ENCODE assay signal across 32 mouse cellular contexts in genomic region chr2:162919926-162920325, GRCm38 (mm10). TPM values are rescaled to one million over a fixed set of nuclear protein-coding genes. Genes with fewer than 3 reads are reported as not detected.
A peak's percentile ranks its signal among the peaks of the same experiment; 100 is the strongest.
DNase-seq lines count a peak whose midpoint lies in the region; ATAC-seq lines count a peak whose summit lies in the region.
"Had no signal": no experiment of that assay in that cellular context is flagged by ENCODE, and none has a peak within 500 bp of the region (broad histone marks: within the 10 kb centered on the region; RNA-seq: fewer than 3 reads in every experiment).

No protein-coding gene starts in this region.

- ATAC-seq in neural tube, embryonic 13.5 days (ENCODE audit: low read depth) = no peak
- peak; percentile 77 for ATAC-seq in intestine, embryonic 16.5 days
- ATAC-seq: activated CD4-positive, CD25-positive, alpha-beta regulatory T cell, adult 4 months; forebrain, embryonic 13.5 days; forebrain, postnatal 0 days; hindbrain, postnatal 0 days; inflammation-experienced regulatory T-cells, adult 6 months had no signal

- peak; percentile 31 for DNase-seq in adrenal gland, adult 2 months
- no peak for DNase-seq in adrenal gland, adult 18-20 months (ENCODE audit: low spot score in 2 of 2)
- DNase-seq in neural tube, embryonic 10.5 days (ENCODE audit: extremely low spot score, low spot score) = no peak
- DNase-seq in cerebellum, postnatal 36 days = no peak
- DNase-seq in urinary bladder, adult 18-20 months (ENCODE audit: low spot score in 2 of 2) = no peak
- DNase-seq: adrenal gland, postnatal 10 days; adrenal gland, postnatal 36 days; B cell, adult 2 months; cerebellum, adult 18-20 months; cerebellum, adult 9-11 months; cerebellum, postnatal 25 days; embryo, embryonic 11 days; forebrain, postnatal 0 days; gastrocnemius, adult 2 months; gastrocnemius, postnatal 14 days; heart, adult 11 months; heart, postnatal 10 days; heart, postnatal 4 days; kidney, adult 18-20 months had no signal

- H3K27me3 ChIP-seq in neural tube, embryonic 13.5 days = peaks cover 27% of the 10 kb centered on the region
- H3K27me3 ChIP-seq in intestine, embryonic 16.5 days (replicated peaks; ENCODE audit: control insufficient read depth, insufficient read depth, low read length) = no peaks in the 10 kb centered on the region

- H3K9me3 ChIP-seq in neural tube, embryonic 13.5 days = no peaks in the 10 kb centered on the region
- no peaks in the 10 kb centered on the region for H3K9me3 ChIP-seq in intestine, embryonic 16.5 days (ENCODE audit: control insufficient read depth, low read length)
- H3K9me3 ChIP-seq: embryonic facial prominence, embryonic 10.5 days; embryonic facial prominence, embryonic 13.5 days; forebrain, embryonic 13.5 days; heart, embryonic 15.5 days had no signal

- peak overlapping the region; percentile 10; the same call in 1 of the 2 replicates for H3K9ac ChIP-seq in neural tube, embryonic 13.5 days
- H3K9ac ChIP-seq in intestine, embryonic 16.5 days (ENCODE audit: low read depth, low read length) = no peak overlapping the region
- H3K9ac ChIP-seq: embryonic facial prominence, embryonic 13.5 days; forebrain, embryonic 13.5 days; forebrain, postnatal 0 days; heart, embryonic 12.5 days; heart, embryonic 15.5 days; hindbrain, embryonic 14.5 days had no signal

- H3K4me3 ChIP-seq in neural tube, embryonic 13.5 days = no peak overlapping the region
- no peak overlapping the region for H3K4me3 ChIP-seq in intestine, embryonic 16.5 days (ENCODE audit: low read length)
- H3K4me3 ChIP-seq: embryonic facial prominence, embryonic 10.5 days; embryonic facial prominence, embryonic 13.5 days; erythroblast, embryonic 14.5 days; forebrain, embryonic 13.5 days; gastrocnemius, adult 2 months; heart, embryonic 12.5 days; heart, embryonic 15.5 days had no signal

- H3K4me2 ChIP-seq in neural tube, embryonic 13.5 days = no peak overlapping the region
- peak overlapping the region; percentile 12; the same call in 1 of the 2 replicates for H3K4me2 ChIP-seq in intestine, embryonic 16.5 days (ENCODE audit: low read depth, low read length)
- H3K4me2 ChIP-seq: embryonic facial prominence, embryonic 13.5 days; forebrain, embryonic 13.5 days; heart, embryonic 12.5 days; heart, embryonic 15.5 days; hindbrain, embryonic 14.5 days had no signal

- no peak overlapping the region for H3K27ac ChIP-seq in neural tube, embryonic 13.5 days (replicated peaks)
- H3K27ac ChIP-seq in intestine, embryonic 16.5 days (ENCODE audit: low read length) = peak overlapping the region; percentile 51
- H3K27ac ChIP-seq: embryonic facial prominence, embryonic 10.5 days; embryonic facial prominence, embryonic 13.5 days; forebrain, embryonic 13.5 days; gastrocnemius, adult 2 months; heart, embryonic 15.5 days; hindbrain, embryonic 14.5 days; hindbrain, postnatal 0 days had no signal

- no peaks in the 10 kb centered on the region for H3K36me3 ChIP-seq in neural tube, embryonic 13.5 days
- no peaks in the 10 kb centered on the region for H3K36me3 ChIP-seq in intestine, embryonic 16.5 days (ENCODE audit: control insufficient read depth, insufficient read depth, low read length)
- H3K36me3 ChIP-seq: embryonic facial prominence, embryonic 10.5 days; embryonic facial prominence, embryonic 13.5 days; heart, embryonic 12.5 days; heart, embryonic 15.5 days had no signal

- WGBS in neural tube, embryonic 13.5 days = 66% methylated on average over 5 of the region's 5 CpGs
- WGBS in intestine, embryonic 16.5 days = 40% methylated on average over 5 of the region's 5 CpGs

- H3K4me1 ChIP-seq in neural tube, embryonic 13.5 days (replicated peaks) = no peaks in the 10 kb centered on the region
- H3K4me1 ChIP-seq in intestine, embryonic 16.5 days (ENCODE audit: control insufficient read depth, insufficient read depth, low read length) = peaks cover 3% of the 10 kb centered on the region
- H3K4me1 ChIP-seq: forebrain, embryonic 13.5 days; heart, embryonic 12.5 days; heart, embryonic 15.5 days had no signal

RNA-seq across cellular contexts. Expression of gene Srsf6, which starts 11.4 kb away (rescaled TPM):
- total RNA-seq in adrenal gland, adult 2 months (2021) = 100 to 1,000 TPM; 151 to 216 TPM
- 398 and 460 TPM in 2 replicates for polyA plus RNA-seq in adrenal gland, adult 2 months (2012; rRNA removed)
- total RNA-seq in adrenal gland, adult 18-20 months (2021) = 100 to 1,000 TPM; 172 to 220 TPM
- polyA plus RNA-seq in neural tube, embryonic 13.5 days (2015; fragmentation: Nextera tagmentation; extraction: Ambion mirVana) = 167 and 187 TPM in 2 replicates
- polyA plus RNA-seq in intestine, embryonic 16.5 days (2015; fragmentation: Nextera tagmentation; extraction: Ambion mirVana) = 156 and 159 TPM in 2 replicates

RNA-seq across cellular contexts. Expression of gene L3mbtl1, which starts 23.3 kb away (rescaled TPM):
- under 1 TPM; 0.31 to 0.37 TPM for total RNA-seq in adrenal gland, adult 2 months (2021)
- 0.12 and 0.38 TPM in 2 replicates for polyA plus RNA-seq in adrenal gland, adult 2 months (2012; rRNA removed)
- under 1 TPM in 1 of 2 experiments, not detected in 1; 0.51 TPM for total RNA-seq in adrenal gland, adult 18-20 months (2021)
- polyA plus RNA-seq in neural tube, embryonic 13.5 days (2015; fragmentation: Nextera tagmentation; extraction: Ambion mirVana) = 0.96 and 1.1 TPM in 2 replicates
- polyA plus RNA-seq in intestine, embryonic 16.5 days (2015; fragmentation: Nextera tagmentation; extraction: Ambion mirVana) = 0.09 TPM in 2 replicates
- total RNA-seq: adrenal gland, postnatal 36 days; CH12.LX; gastrocnemius, adult 2 months; gastrocnemius, postnatal 14 days; heart, postnatal 10 days; heart, postnatal 4 days had no signal
- polyA plus RNA-seq: erythroblast, embryonic 14.5 days; heart, embryonic 12.5 days; heart, embryonic 15.5 days had no signal
